Mouse (Mus musculus) lung, postnatal 14 days (tissue): ENCODE measurements around the gene Fam241a.

Experiments
- DNase-seq: peaks from one replicate; pipeline ENCODE4 v3.0.0; 2021

Fam241a gene

DNA sequence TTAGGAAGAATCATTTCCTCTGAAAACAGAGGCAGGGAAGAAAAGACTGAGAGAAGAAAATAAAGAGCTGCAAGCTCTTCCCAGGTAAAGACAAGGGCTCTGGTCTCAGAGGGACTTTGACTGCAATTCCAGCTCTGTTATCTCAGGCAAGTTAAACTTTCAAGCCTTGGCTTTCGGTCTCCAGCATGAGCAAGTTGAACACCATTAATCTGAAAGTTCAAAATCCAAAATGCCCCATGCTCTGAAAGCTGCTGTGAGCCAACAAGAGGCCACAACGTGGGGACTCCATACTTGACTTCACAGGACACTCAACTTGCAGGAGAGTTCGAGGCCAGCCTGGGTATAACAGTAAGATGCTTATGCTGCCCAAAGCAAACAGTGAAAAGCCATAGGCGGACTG, 62.1 kb downstream of the Fam241a start:
- DNase-seq: no peak

- no peak for DNase-seq
Measured at GRCm38 (mm10) chr3:127831079-127831478, 65.0 kb downstream of the Fam241a start.

DNA sequence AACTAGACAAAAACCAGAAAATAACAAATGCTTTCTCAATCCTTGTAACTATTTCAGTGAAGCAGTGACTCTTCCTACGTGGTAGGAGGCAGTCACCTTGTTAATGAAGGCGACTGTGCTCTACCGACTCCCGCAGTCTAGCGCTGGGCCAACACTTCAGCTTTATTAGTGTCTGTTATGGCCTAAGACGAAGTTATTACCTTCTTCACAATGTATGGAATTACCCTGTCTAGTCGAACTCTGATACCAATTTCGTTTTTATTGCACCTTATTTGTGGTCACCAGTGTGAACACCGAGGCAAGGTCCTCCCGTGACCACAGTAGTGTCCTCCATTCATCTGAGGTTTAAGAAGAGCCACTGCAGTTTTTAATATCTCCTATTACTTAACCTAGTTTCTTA, 65.9 kb downstream of the Fam241a start:
- DNase-seq: no peak

GRCm38 (mm10) chr3:127827123-127827522, 69.0 kb downstream of the Fam241a start:
- DNase-seq: peak; percentile 16

- no peak for DNase-seq
Measured at GRCm38 (mm10) chr3:127826503-127826902, 69.6 kb downstream of the Fam241a start.

GRCm38 (mm10) chr3:127823886-127824863, 71.9 kb downstream of the Fam241a start:
- no peak for DNase-seq

- no peak for DNase-seq
Measured at GRCm38 (mm10) chr3:127821209-127821608, 74.9 kb downstream of the Fam241a start.

DNA sequence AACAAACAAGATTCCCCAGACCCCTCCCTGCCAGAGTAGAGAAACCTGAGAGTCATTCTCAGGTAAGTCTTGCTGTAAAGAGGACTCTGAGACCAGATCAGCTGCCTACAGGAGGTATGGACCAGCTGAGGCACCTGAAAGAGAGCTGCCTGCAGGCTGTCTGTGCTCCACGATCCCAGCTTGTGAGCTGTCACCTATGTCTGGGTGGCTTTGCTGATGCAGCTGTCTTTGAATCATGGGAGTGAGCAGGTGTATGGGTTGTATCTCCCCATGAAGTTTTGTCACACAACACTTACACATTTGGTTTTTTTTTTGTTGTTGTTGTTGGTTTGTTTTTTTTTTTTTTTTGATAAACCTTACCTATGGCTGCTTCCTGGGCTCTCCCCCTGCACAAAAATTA, 75.7 kb downstream of the Fam241a start:
- no peak for DNase-seq
